Mouse (Mus musculus) liver, embryonic 13.5 days (tissue): ENCODE data around the gene Sgsh. TPM values are rescaled to one million over a fixed set of nuclear protein-coding genes. Genes with fewer than 3 reads are reported as not detected.

Source experiments
- ATAC-seq: fragments of 200-750 bp; cut with Nextera tagmentation; 2 replicates; pipeline ENCODE4 v1.8.0; 2017; ENCODE audit warnings: low read depth, mild to moderate bottlenecking, moderate number of reproducible peaks, moderate library complexity
- DNase-seq: peaks from one replicate; pipeline ENCODE4 v3.0.0; 2022
- H3K27ac ChIP-seq: fragments of 300-500 bp; sonication (generic); 2 replicates; pipeline ENCODE4 v1.5.1; 2015; ENCODE audit warnings: moderate library complexity, mild to moderate bottlenecking, inconsistent platforms
- H3K27me3 ChIP-seq: fragments of 300-500 bp; sonication (generic); 2 replicates; pipeline ENCODE4 v1.6.1; 2015; ENCODE audit warnings: mild to moderate bottlenecking, inconsistent platforms
- H3K36me3 ChIP-seq: fragments of 300-500 bp; sonication (generic); 2 replicates; pipeline ENCODE4 v1.6.1; 2015; ENCODE audit warnings: mild to moderate bottlenecking, inconsistent platforms
- H3K4me1 ChIP-seq: fragments of 300-500 bp; sonication (generic); replicated peaks from 2 replicates; pipeline ENCODE4 v1.6.1; 2015; ENCODE audit warnings: inconsistent platforms
- H3K4me2 ChIP-seq: fragments of 300-500 bp; sonication (generic); 2 replicates; pipeline ENCODE4 v1.6.1; 2015; ENCODE audit warnings: inconsistent platforms, mild to moderate bottlenecking, moderate library complexity
- H3K4me3 ChIP-seq: fragments of 300-500 bp; sonication (generic); replicated peaks from 2 replicates; pipeline ENCODE4 v1.5.1; 2015; ENCODE audit warnings: mild to moderate bottlenecking, inconsistent platforms
- H3K9ac ChIP-seq: fragments of 300-500 bp; sonication (generic); 2 replicates; pipeline ENCODE4 v1.6.1; 2015; ENCODE audit warnings: mild to moderate bottlenecking, inconsistent platforms
- H3K9me3 ChIP-seq: fragments of 300-500 bp; sonication (generic); replicated peaks from 2 replicates; pipeline ENCODE4 v1.6.1; 2016; ENCODE audit warnings: inconsistent platforms
- WGBS: fragments of 180-500 bp; shearing (Covaris S2); methylation state at CpG from one replicate; pipeline ENCODE4 v1.1.7; 2015; ENCODE audit not compliant: insufficient replicate concordance; 5-methylcytosine and 5-hydroxymethylcytosine counted together
- polyA plus RNA-seq: library from polyadenylated mRNA; unstranded; fragments of >200 nt; fragmentation: Nextera tagmentation; extraction: Ambion mirVana; gene quantifications from 2 replicates; pipeline ENCODE4 v1.2.1, GENCODE M21; 2015

The Sgsh gene
- polyA plus RNA-seq, 1 experiment from 2014 or later, result 2.7 TPM

DNA sequence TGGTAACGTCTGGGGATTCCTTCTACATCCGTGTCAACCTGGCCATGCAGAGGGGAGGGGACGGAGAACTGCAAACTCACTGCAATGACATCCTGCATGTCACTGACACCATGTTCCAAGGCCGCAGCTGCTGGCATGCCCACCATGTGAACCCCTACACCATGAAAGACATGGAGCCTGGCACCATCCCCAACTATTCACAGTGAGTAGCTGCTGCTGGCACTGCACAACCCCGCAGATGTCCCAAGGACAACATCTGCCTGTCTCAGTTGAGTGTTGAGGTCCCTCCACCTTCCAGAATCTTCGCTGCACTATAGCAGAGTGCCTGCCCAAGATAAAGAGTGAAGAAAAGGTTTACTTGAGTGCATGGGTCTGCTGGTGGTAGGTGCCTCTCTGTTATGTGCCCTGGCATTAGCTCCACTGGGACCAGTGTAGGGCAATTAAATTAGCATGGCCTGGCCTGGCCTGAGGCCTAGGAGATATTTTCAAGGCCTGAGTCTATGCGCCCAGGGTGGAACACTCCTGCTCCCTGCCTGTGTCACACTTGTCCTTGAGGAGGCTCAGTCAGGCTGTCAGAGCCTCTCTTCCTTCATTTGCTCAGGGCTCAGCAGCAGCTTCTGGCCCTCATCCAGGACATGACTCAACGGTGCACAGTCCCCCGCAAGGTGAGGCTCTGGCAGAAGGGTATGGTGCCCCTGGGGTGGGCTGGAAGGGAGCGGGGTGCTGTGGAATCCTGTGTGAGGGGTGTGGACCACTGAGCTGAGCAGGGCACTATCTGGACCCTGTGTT lies 16.9 kb downstream of the Sgsh start:
- no peak for ATAC-seq
- Histone ChIP-seq H3K4me3 (no peak overlapping the region), H3K27ac (no peak overlapping the region), H3K9me3 (no peaks in the 10 kb centered on the region), H3K9ac (no peak overlapping the region), H3K4me1 (no peaks in the 10 kb centered on the region), H3K27me3 (peaks cover 15% of the 10 kb centered on the region; the same call in 1 of the 2 replicates), H3K4me2 (no peak overlapping the region), H3K36me3 (no peaks in the 10 kb centered on the region)
- no peak for DNase-seq
- WGBS, result 69% methylated on average over 10 of the region's 10 CpGs

DNA sequence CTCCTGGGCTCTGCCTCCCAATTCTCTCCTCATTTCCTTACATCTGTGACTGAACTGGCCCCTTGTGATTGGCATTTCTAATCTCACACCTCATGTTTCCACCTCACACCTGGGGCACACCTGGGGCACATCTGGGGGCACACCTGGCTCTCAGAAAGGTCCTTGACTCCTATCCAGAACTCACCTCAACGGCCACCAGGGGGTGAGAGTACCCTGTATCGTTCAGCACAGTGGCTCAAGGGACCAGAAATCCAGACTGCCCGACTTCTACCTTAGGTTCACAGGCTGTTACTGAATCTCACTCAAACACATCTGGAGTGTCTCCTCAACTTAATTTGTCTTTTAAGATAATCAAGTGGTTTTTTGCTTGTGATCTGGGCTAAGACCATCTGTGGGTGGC lies 23.4 kb downstream of the Sgsh start:
- H3K4me2 ChIP-seq, result no peak overlapping the region
- H3K4me1 ChIP-seq, result no peaks in the 10 kb centered on the region
- H3K27me3 ChIP-seq, result peaks cover 32% of the 10 kb centered on the region
- H3K9ac ChIP-seq, result no peak overlapping the region
- no peak for ATAC-seq
- 30% methylated on average over 3 of the region's 3 CpGs for WGBS
- H3K4me3 ChIP-seq, result no peak overlapping the region
- no peak for DNase-seq
- no peaks in the 10 kb centered on the region for H3K9me3 ChIP-seq
- H3K27ac ChIP-seq, result no peak overlapping the region
- H3K36me3 ChIP-seq, result no peaks in the 10 kb centered on the region

DNA sequence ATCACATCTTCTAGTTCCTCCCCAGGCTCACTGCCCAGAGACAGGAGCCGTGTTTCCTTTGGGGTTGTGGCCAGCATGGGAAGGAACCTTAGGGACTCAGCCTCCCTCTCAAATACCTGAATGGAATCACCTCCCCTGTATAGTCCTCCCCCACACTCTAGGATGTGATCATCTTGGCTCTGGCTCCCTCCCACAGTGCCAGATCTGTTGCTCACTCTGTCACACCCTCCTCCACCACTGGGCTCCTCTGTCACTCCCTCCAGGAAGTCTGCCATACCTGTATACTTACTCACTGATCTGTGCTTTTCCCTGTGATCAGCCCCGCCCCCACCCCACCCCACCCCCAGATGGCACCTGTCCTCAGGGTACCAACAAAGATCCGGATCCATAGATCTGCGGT lies 24.7 kb downstream of the Sgsh start:
- H3K9ac ChIP-seq, result no peak overlapping the region
- DNase-seq (no peak), ATAC-seq (no peak)
- H3K4me2 ChIP-seq, result no peak overlapping the region
- H3K9me3 ChIP-seq, result no peaks in the 10 kb centered on the region
- 40% methylated on average over 4 of the region's 4 CpGs for WGBS
- H3K4me3 ChIP-seq, result no peak overlapping the region
- no peaks in the 10 kb centered on the region for H3K4me1 ChIP-seq
- H3K27me3 ChIP-seq, result peaks cover 27% of the 10 kb centered on the region
- no peaks in the 10 kb centered on the region for H3K36me3 ChIP-seq
- no peak overlapping the region for H3K27ac ChIP-seq

DNA sequence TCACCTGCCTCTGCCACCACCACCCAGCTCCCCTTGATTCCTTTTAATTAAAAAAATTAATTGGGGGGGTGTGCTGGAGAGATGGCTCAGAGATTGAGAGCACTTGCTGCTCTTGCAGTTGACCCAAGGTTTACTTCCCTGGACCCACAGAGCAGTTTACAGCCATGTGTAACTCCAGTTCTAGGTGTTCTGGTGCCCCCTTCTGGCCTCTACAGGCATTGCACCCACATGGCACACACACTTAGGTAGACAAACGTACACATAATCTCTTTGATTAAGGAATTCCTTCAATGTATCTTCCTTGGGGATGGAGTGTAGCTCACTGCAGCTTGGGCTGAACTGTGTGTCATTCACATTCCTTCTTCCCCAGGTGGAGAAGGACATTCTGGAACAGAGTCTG lies 30.3 kb downstream of the Sgsh start:
- no peaks in the 10 kb centered on the region for H3K36me3 ChIP-seq

DNA sequence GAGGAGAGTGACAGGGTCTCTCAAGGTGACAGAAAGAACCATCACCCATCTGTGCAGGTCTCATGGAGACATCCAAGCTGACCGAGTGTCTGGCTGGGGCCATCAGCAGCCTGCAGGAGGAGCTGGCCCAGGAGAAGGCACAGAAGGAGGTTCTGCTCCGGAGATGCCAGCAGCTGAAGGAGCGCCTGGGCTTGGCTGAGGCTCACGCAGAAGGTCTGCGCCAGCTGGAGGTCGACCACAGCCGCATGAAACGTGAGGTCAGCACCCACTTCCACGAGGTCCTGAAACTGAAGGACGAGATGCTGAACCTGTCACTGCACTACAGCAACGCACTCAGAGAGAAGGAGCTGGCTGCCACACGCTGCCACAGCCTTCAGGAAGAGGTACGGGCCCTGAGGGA lies 32.8 kb downstream of the Sgsh start:
- H3K9ac ChIP-seq, result no peak overlapping the region
- no peak overlapping the region for H3K27ac ChIP-seq
- DNase-seq, result no peak
- no peak overlapping the region for H3K4me3 ChIP-seq
- peaks cover 17% of the 10 kb centered on the region; the same call in 1 of the 2 replicates for H3K27me3 ChIP-seq
- no peak for ATAC-seq
- peaks cover 4% of the 10 kb centered on the region; the same call in 1 of the 2 replicates for H3K9me3 ChIP-seq
- no peaks in the 10 kb centered on the region for H3K36me3 ChIP-seq
- no peak overlapping the region for H3K4me2 ChIP-seq
- WGBS, result 60% methylated on average over 13 of the region's 13 CpGs
- no peaks in the 10 kb centered on the region for H3K4me1 ChIP-seq

More for the DNA sequence above, 30.3 kb downstream of the Sgsh start:
- H3K27me3 ChIP-seq, result peaks cover 17% of the 10 kb centered on the region; the same call in 1 of the 2 replicates
- no peak for DNase-seq
- 72% methylated on average over 1 of the region's 1 CpGs for WGBS
- no peak overlapping the region for H3K4me3 ChIP-seq
- H3K9ac ChIP-seq, result no peak overlapping the region
- no peaks in the 10 kb centered on the region for H3K4me1 ChIP-seq
- ATAC-seq, result no peak
- H3K4me2 ChIP-seq, result no peak overlapping the region
- no peak overlapping the region for H3K27ac ChIP-seq
- peaks cover 4% of the 10 kb centered on the region; the same call in 1 of the 2 replicates for H3K9me3 ChIP-seq

DNA sequence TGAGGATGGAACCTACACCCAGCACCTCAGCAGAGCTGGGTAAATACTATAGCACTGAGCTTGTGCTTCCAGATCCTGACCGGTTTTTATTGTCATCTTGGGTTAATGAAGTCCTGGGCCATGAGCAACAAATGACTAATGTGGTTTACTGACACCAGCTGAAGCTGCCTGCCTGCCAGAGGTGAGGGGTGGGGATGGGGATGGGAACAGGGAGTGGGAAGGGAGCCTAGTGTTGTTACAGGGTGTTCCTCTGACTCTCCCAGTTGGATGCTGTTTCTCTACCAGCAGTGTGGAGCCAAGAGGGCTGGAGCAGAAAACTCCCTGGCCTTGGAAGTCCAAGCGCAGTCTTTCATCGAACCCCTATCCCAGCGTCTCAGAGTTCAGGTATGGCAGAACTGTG lies 38.6 kb downstream of the Sgsh start:
- H3K27me3 ChIP-seq, result peaks cover 5% of the 10 kb centered on the region; the same call in 1 of the 2 replicates
- no peaks in the 10 kb centered on the region for H3K36me3 ChIP-seq
- H3K27ac ChIP-seq, result no peak overlapping the region
- H3K4me1 ChIP-seq, result no peaks in the 10 kb centered on the region
- no peak overlapping the region for H3K9ac ChIP-seq
- no peak overlapping the region for H3K4me3 ChIP-seq
- H3K9me3 ChIP-seq, result no peaks in the 10 kb centered on the region
- DNase-seq (no peak), ATAC-seq (no peak)
- no peak overlapping the region for H3K4me2 ChIP-seq
- WGBS, result 83% methylated on average over 4 of the region's 4 CpGs

DNA sequence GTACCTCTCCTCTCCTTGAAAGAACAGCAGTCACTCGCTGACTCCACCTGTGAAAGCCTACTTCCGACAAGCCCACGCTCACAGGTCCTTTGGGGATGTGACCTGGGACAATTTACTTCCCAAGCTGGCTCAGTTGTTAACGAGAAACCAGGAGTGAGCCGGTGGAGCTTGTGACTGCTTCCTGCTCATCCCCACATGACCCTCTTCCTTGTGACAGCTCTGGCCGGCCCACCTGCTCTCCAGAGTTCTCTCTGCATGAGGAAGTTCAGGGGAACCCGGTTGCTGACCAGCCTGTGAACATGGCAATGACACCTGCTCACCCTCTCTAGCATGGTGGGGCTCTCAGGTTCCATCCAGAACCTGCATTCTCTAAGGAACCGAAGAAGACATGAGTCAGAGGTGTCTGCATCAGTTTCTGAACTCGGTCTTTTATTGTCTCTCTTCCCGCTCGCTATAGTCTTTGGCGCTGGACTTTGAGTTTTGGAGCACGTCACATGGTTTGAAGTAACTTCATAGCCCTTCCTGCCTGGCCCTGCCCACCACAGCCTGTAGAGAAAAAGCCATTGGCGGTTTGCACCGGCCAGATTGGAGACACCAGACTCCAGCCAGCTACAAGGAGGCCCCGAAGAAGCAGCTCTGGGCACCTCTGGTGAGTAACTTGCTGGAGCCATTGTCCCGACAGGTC lies 40.9 kb downstream of the Sgsh start:
- Histone ChIP-seq H3K27me3 (peaks cover 15% of the 10 kb centered on the region), H3K4me1 (no peaks in the 10 kb centered on the region), H3K27ac (no peak overlapping the region), H3K4me3 (no peak overlapping the region), H3K9ac (no peak overlapping the region), H3K36me3 (no peaks in the 10 kb centered on the region), H3K9me3 (no peaks in the 10 kb centered on the region), H3K4me2 (no peak overlapping the region)
- ATAC-seq, result no peak
- DNase-seq, result no peak
- WGBS, result 57% methylated on average over 17 of the region's 17 CpGs

DNA sequence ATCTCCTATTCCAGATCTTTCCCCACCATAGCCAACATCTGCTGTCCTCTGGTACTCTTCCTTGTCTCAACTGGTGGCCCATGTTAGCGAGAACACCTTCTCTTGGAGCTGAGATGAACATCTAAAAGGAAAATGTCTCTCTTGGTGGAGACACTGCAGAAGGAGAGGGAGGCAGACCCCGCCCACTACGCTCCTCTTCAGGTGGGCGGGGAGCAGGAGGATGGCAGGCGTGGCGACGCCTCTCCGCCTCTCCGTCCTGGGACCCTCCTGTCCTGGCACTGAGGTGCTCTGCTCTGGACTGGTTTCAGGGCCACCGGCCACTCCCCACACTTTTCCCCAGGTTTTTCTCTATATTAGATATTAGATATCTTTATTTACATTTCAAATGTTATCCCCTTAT lies 44.7 kb downstream of the Sgsh start:
- no peaks in the 10 kb centered on the region for H3K9me3 ChIP-seq
- H3K9ac ChIP-seq, result no peak overlapping the region
- H3K36me3 ChIP-seq, result no peaks in the 10 kb centered on the region
- DNase-seq, result no peak
- no peak overlapping the region for H3K4me3 ChIP-seq
- no peak overlapping the region for H3K27ac ChIP-seq
- peaks cover 24% of the 10 kb centered on the region for H3K27me3 ChIP-seq
- no peak overlapping the region for H3K4me2 ChIP-seq
- 14% methylated on average over 10 of the region's 10 CpGs for WGBS
- no peak for ATAC-seq
- H3K4me1 ChIP-seq, result 0 out of 2 replicates have a peak, but pooled peaks cover 4% of the 10 kb centered on the region

DNA sequence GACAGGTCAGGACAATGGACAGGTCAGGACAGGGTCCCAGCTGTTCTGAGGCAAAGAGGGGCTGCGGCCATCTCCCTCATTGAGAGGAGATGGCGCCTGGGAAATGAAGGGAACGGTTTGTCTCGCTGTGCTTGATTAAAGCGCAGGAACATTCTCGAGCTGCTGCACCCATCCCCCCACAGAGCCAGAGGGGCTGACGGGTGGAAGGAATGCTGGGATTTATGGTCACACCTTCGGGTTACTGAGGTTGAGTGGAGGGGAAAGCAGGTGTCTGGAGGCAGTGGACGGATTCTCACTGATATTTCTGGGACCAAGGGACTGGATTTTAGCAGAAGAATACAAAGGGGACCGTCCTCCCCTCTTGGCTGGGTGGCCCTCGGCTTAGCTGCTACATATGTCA lies 47.4 kb downstream of the Sgsh start:
- Histone ChIP-seq H3K4me3 (no peak overlapping the region), H3K9ac (no peak overlapping the region)
- DNase-seq, result no peak

DNA sequence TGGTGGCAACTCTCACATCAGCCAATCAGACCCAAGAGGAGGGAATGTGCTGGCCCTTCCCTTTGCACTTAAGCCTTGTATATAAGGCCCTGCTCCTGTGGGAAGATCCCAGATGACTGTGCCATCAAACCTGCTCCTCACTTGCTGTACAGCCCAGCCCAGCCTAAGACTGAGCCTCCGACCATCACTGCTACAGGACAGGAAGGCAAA lies 47.8 kb downstream of the Sgsh start, which contains the start of gene Card14:
Card14 (plus strand) TSS at position 111 of the 210 bp plus-strand sequence.
- WGBS, result 30% methylated on average over 1 of the region's 1 CpGs
- H3K27ac ChIP-seq, result no peak within 1 kb of the TSS
- ATAC-seq, result no peak
- H3K9ac ChIP-seq, result no peak within 1 kb of the TSS
- H3K4me2 ChIP-seq, result no peak within 1 kb of the TSS
- no peaks in the 10 kb centered on the region for H3K9me3 ChIP-seq
- no peak within 1 kb of the TSS for H3K4me3 ChIP-seq
- H3K27me3 ChIP-seq, result peaks cover 51% of the 10 kb centered on the region
- no peak for DNase-seq
- H3K36me3 ChIP-seq, result no peaks in the 10 kb centered on the region
- H3K4me1 ChIP-seq, result 0 out of 2 replicates have a peak, but pooled peaks cover 4% of the 10 kb centered on the region

More for the DNA sequence above, 47.4 kb downstream of the Sgsh start:
- peaks cover 47% of the 10 kb centered on the region for H3K27me3 ChIP-seq
- ATAC-seq, result no peak
- WGBS, result 30% methylated on average over 11 of the region's 11 CpGs
- H3K36me3 ChIP-seq, result no peaks in the 10 kb centered on the region
- H3K9me3 ChIP-seq, result no peaks in the 10 kb centered on the region
- 0 out of 2 replicates have a peak, but pooled peaks cover 4% of the 10 kb centered on the region for H3K4me1 ChIP-seq
- no peak overlapping the region for H3K27ac ChIP-seq
- H3K4me2 ChIP-seq, result no peak overlapping the region

DNA sequence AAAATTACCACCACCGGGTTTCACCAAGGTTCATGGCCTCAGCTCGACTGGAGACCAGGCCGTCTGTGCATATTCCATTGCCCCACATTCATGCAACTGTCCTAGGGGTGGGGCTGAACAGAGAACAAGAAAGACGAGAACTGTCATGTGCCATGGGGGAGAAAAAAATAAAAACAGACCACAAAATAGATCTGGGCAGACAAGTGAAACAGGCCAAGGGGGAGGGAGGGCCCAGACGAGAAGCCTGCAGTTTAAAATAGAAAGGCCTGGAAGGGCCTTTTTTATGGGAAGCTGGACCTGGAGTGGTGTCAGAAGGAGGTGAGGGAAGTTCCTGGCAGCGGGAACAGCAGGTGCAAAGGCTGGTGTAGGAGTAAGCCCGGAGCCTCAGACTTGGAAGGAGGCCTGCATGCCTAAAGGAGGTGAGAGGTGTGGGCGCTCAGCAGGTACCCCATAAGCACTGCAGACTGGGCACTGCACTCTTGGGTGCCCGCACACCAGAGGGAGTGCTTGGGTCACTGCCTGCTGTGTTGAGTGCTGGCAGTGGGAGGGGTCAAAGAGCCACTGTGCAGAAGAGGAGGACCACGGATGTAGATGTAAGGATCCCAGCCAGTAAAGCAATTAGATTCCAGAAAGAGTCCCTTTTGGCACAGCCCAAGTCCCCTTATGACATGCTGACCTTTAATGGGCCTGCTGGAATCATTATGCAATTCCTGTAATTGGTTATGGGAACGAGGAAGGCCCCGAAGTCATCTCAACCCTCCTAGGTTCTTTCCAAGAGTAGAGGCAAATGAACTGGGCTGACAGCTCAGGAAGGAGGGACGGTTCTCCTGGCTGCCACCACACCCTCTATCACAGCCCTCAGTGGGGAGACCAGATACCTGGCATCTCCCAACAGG lies 48.3 kb downstream of the Sgsh start:
- 44% methylated on average over 13 of the region's 13 CpGs for WGBS
- Histone ChIP-seq H3K4me3 (no peak overlapping the region), H3K4me2 (no peak overlapping the region), H3K9me3 (no peaks in the 10 kb centered on the region), H3K27me3 (peaks cover 49% of the 10 kb centered on the region), H3K36me3 (no peaks in the 10 kb centered on the region), H3K4me1 (0 out of 2 replicates have a peak, but pooled peaks cover 4% of the 10 kb centered on the region), H3K9ac (no peak overlapping the region), H3K27ac (no peak overlapping the region)
- ATAC-seq (no peak), DNase-seq (no peak)
